Mouse (Mus musculus) right cerebral cortex, postnatal 14 days (tissue): ENCODE data around the gene Cdc16.
"Not testable (repeated sequence)": the region's sequence is repeated elsewhere in the genome, so short reads cannot be mapped to it uniquely, and the experiment has no call there.

Experiments used
- DNase-seq: peaks from one replicate; pipeline ENCODE4 v3.0.0; 2022

The Cdc16 gene

DNA sequence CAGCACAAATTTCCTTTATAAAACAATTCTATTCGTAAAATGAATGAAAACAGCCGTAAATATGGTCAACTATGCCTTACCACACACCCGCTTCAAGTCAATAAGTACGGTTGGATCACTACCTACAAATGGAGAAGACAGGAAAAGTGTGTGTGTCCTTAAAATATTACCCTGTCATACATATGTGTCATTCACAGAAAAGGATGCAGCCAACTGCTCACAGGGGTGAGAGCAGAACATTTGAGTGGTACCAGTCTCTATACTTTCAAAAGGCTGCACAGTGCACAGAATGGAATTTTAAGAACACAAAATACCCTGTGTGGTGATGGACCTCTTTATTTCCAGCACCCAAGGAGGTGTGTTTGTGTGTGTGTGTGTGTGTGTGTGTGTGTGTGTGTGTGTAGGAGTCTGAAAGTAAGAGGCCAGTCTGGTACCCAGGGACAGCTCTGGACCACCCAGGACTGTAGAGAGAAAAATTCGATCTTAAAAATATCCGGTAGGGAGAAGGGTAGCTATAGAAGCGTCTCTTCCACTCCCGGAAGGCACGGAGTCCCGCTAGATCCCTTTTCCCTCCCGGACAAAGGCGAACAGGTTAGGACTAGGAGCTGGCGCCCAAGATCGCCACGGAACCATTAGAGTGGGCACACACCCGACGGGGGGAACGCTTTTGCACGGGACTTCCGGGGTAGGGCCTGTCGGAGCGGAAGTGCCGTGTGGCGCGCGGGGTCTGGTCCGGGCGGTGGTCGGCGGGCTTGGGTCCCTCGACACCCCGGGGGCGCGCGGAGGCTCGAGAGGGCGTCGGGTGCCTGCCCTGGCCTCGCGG is at the start of gene Cdc16:
TSS of gene Cdc16 (plus strand) at position 695 of the 823 bp plus-strand sequence.
- peak; percentile 91 for DNase-seq

DNA sequence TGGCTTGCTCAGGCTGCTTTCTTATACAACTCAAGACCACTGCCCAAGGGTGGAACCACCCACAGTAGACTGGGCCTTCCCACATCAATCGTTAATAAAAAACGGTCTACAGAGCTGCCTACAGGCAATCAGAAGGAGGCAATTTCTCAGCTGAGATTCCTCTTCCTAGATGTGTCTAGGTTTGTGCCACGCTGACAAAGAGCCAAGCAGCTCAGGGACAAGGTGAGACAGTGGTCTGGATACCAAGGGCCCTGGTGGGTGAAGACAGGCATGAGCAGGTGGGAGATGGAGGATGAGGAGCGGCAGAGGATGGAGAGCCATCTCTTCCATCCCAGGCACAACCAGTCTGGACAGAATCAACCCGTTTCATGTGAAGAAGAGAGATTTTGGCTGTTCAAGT is 49.0 kb upstream of the Cdc16 start:
- DNase-seq = no peak

DNA sequence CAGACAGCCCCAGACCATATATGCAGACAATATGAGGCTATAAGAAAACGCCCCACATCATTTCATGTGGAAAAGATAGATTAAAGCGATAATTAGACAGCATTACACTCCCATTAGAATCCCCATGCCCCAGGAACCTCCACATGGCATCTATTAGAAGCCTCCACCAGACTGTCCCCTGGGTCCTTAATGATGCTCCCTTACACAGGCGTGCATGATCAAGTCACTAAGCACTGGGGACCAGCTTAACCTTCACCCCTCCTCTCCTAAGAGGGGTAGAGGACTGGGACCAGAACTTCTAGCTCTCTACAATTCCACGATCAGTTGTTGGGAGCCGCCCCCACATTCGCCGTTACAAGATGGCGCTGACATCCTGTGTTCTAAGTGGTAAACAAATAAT is 38.5 kb upstream of the Cdc16 start:
- DNase-seq = no peak

DNA sequence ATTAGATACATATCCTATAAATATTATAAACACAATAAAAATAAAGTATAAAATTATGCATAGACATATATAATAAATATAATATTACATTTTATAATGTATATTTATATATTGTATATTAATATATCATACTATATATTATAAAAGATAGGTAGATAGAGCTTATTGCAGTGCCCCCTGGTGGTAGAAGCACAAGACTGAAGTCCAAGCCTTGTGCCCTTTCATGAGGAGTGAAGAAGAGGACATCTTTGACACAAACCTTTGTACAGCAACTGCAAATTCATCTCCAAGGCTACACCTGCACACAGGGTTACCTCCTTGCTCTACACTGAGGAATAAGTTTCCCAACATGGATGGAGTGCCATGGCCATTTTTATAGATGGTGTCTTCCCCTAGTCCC is 31.8 kb upstream of the Cdc16 start:
- peak; percentile 45 for DNase-seq

DNA sequence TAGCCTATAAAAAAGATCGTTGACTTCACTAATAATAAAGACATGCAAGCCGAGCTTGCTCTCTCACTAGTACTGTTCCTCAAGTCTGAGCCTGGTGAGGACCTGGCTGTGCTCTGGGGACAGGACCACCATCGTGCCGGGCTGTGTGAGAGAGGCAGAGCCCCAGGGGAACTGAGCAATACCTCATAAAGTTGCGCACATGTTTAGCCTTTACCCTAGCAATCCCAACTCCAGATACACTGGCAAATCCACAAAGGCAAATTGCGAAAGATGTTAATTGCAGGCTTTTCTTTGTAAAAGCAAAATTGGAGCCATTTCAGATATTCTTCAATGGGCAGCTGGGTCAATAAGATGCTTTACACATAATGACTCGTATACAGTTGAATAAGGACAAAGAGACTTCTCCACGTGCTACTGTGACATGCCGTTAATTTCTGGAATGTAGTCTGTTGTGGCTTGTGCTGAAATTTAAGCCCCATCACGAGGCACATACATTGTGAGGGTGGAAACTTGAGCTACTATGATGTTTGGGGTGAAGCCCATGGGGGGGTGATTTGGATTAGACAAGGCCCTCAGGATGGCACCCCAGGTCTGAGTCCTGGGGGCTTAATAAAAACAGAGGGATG is 29.9 kb upstream of the Cdc16 start:
- no peak for DNase-seq

DNA sequence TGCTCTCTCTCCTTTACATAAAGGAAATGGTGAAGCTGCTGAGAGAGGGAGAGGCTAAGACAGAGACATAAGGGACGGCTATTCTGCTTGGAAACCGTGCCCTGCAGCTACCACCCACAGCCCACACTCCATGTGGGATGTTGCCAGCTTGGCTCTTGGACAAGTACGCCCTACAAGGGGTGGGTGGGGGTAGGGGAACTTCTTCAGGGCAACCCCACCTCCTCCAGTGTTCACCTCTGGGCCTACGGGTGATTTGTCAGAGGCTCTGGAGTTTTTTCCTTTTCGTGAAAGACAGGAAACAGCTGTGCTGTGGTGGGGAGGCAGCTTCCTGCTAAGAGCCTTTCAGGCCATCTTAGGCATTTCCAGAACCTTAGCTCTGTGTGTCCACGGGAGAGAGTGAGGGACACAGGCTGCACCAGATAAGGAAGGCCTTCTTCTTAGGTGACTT is 17.1 kb upstream of the Cdc16 start:
- peak; percentile 28 for DNase-seq

DNA sequence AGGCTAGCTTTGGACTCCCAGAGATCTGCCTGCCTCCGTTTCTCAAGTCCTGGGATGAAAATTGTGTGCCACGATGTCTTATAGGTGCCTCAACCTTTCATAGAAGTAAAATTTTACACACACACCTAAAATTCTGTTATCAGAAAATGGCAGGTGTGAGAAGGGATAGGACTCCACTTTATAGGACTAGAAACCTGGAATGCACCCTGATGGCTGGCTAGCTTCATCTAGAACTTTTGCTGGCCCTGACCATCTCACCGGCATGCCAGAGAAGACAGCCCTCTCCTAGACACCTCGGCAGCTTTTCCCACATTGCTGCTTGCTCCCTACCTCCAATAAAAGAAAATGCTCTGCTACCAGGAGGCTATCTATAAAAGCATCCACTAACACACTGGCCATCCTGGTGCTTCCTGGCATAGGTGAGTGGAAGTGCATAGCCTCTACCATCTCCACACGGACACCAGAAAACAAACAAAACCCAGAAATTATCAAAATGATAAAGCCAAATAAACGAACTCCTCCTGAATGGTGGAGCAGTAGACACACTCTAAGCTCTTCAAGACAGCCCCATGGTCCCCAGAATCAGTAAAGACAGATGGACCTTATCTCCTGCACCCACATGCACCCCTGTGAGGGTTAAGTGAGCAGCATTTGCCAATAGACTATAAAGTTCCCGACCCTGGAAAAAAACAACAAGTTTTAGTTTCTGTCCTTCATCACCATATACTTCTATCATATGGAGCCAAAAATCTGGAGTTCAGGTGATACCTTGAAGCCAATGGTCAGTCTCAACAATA is 16.5 kb upstream of the Cdc16 start:
- no peak for DNase-seq

DNA sequence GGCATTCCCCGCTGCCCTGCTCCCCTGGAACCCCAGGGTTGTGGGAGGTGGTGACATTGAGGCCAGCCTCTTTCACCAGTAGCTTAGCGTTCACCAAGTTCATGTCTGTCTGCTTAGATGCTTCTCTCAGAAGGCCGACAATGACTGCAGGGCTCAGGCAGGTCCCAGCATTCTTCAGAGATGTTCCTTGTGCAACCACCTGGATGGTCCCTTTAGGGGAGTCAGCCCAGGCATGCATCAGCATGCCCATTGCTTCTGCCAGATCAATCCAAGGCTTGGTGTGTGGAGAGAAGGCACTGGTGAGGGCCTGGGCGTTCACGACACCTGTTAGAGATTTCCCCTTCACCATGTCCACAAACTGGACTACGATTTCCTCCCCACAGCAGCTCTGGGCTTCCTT is 11.3 kb upstream of the Cdc16 start:
- not testable (repeated sequence) for DNase-seq

DNA sequence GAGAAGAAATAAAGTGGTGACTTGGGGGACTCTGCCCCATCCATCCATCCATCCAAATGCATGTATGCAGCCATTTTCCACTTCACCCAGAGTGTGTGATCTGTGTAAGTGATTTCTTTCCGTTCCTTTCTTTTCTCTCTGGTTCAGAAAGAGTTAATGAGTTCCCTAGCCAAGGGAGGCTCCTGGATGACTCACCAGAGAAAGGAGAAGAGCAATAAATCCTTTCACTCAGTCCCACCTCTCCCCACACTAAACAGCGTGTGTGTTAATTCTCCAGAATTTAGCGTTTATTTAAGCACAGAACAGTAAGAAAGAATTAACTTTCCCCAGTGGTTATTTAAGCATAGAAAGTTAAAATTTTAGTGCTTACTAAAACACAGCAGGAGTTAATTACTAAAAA is 9.8 kb upstream of the Cdc16 start:
- no peak for DNase-seq

DNA sequence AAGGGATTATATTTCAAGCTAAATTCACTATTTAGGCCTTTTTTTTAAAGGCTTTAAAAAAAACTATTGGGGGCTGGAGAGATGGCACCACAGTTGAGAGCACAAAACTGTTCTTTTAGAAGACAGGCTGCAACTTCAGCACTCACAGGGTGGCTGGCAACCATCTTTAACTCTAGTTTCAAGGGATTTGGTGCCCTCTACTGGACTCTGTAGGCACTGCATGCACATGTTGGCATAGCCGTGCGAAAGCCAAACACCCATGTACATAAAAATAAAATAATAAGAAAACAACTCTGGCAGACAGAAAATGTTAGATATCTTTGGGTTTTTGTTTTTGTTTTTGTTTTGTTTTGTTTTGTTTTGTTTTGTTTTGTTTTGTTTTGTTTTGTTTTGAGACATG is 3.8 kb upstream of the Cdc16 start:
- DNase-seq = peak; percentile 81

DNA sequence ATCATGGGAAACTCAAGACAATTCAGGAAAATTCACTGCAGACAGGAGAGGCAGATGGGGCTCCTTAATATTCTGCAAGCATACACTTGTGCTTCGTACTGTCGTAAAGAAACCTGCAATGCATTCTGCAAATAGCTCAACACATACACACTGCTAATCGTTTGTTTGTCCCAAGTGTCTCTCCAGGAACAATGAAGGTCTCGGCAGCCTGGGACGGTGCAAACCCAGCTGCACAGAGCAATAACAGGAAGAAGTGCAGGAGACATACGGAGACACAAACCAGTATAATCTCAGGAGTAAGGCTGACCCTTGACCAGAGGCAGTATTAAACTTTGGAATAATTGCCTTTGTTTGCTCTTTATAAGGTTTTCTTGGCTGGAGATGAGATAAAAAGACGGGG is 996 bp upstream of the Cdc16 start:
- no peak for DNase-seq

DNA sequence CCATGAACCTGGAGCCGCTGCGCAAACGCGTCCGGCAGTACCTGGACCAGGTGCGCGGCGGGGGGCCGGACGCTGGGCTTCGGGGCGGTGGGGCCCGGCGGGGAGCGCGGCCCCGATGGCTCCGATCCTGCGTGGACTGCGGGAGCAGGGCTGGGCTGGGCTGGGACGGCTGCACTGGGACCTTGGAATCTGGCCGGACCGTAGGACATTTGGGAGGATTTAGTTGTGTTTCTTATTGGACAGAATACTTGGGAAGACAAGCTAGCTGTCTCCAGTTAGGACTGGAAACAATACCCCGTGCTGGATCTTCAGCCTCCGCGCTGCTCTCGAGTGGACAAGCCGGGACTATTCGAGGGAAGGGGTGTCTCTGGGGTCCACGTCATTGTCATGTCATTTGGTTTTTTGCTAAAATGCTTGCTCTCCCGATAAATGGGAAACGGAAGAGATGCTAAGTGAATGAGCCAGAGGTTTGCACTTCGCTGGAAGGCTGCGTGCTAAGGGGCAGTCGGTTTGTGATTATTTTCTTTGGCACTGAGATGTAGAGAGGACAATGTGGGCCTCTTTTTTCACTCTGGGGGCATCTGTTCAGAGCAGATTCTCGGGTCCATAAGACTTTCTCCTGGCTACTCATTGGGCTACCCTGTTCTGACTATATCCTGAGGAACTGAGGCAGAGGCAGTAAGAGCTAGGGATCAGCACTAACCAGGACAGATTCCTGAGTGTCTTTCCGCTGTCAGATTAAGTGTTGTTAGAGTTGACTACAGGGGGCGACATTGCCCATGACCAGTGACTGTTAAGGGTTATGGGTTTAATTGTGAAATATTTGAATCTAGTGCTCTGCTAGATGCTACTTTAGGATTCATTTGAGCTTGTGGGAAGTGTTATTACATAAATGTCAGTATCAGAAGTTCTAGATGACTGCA is 590 bp downstream of the Cdc16 start:
- no peak for DNase-seq

DNA sequence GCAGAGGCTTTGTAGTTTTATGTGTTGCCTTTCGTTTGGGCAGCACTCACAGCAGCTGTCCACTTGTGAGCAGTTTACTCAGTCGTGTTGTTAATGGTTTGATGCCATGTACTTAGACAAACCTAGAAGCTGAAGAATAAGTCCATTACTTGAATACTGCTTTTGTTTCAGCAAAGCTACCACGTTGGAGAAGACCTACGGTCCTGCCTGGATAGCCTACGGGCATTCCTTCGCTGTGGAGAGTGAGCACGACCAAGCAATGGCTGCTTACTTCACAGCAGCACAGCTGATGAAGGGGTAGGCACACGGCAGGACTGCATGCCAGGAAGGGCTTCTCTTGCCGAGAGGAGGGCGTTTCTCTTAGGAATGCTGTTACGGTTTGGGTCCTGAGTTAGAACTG is 11.7 kb downstream of the Cdc16 start:
- no peak for DNase-seq

DNA sequence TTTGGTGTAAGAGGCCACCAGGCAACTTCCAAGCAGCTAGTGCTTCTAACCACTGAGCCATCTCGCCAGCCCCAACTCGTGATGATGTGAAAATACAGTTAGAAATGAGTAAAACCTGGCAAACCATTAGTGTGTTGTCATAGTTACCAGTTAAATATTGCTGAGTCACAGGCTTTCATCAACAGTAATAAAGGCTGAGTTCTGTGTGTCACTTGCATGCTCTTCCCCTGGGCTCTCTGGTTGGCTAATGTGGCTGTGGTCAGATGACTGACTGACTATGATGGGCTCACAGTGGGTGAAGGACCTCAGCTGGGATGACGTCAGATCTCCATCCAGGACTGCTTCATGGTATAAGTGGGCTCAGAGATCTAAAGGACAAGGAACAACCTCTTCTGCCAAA is 23.1 kb downstream of the Cdc16 start:
- no peak for DNase-seq

DNA sequence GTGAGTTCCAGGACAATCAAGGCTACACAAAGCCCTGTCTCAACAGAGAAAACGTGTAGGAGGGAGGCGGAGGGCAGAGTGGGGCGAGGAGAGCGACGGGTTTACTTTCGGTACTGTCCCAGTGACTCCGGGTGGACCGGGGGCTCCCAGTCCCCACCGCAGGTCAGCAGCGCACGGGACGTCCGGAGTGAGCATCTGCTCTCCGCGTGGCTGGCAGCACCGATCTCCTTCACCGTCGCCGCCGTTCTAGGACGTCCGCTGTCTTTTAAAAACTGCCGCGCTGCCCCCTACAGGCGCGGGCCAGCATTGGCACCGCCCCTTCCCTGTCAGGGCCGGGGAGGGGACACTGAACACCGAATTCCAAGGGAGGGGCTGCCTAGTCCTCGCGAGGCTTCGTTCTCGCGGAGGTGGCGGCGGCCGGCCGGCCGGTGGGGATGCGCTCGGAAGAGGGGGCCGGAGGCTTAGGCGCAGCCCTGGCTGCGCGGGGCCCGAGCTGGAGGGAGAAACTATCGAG is 27.8 kb downstream of the Cdc16 start, which contains the start of gene Upf3a:
TSS of gene Upf3a (plus strand) at position 366 of the 514 bp plus-strand sequence.
- peak; percentile 88 for DNase-seq

DNA sequence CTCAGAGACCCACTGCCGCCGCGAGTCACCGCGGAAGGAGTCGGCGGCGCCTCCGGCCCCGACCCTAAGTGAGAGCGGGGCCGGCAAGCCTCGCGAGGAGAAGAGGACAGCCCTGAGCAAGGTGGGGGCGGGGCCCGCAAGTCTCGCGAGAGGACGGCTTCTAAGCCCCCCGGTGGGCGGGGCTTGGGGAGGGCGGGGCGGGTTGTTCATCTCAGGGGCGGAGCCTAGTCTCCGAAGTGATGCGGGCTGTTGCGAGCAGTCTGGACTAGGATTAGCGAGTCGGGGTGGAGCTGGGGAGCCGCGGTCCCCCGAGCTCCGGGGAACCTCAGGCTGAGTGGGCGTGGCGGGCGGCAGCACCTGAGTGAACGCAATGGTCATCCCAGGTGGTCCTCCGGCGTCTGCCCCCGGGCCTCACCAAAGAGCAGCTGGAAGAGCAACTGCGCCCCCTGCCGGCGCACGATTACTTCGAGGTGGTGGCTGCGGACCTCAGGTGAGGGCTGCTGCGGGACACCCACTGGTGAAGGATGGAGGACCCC is 28.4 kb downstream of the Cdc16 start:
- DNase-seq = peak; percentile 99

DNA sequence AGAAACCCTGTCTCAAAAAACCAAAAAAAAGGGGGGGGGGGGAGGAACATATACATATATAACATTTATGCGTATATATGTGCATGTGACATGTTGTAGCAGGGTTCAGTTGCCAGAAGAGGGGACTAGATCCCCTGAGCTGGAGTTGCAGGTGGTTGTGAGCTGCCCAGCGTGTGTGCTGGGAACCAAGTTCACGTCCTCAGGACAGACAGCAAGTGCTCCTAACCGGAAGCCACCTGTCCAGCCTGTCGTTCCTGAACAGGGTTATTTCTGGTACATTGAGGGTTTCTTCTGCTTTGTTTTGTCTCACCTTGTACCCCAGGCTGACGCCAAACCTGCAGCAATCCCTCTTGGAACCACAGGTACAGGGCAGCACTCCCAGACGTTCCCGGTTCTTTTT is 32.1 kb downstream of the Cdc16 start:
- no peak for DNase-seq

DNA sequence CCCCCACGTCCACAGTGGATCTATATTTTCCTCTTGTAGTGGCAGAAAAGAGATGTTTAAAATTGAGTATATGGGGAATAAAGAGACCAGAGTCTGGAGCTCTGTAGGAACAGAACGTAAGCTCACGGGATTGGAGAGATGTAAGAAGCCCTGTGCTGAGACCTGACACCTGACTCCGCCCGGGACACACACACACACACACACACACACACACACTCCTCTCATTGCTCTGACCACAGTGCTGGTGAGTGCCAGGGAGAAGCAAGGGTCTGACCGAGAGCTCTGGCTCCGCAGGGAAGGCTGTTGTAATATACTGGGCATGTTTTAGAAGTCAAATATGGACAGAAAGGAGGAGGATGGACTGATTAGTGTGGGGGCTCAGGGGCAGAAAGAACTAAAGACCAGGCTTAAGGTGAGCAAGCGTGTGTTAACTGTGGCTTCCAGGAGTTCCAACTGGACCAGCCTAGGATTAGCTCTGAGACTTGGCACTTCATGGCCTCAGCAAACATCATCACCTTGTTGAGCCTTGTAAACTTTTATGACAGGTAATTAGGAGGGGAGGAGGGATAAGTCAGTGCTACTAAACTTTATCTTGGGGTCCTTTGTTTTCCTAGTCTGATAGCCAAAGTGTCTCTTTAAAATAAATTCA is 35.7 kb downstream of the Cdc16 start:
- DNase-seq = no peak

DNA sequence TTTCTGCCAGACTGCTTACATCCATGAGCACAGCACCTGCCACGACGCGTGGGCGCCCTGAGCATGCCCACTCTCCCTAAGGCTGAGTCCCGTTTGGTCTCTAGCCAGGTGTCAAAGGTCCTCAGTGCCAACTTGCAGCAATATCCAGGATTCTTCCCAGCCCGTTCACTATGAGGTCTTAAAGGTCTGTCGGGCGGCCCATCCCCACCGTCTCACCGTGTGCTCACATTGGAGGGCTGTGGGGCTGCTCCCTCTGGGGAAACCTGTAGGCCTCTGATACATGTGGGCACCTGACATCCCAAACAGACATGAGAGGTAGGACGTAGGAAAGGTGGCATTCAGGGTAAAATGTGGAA is 36.2 kb downstream of the Cdc16 start:
- no peak for DNase-seq

DNA sequence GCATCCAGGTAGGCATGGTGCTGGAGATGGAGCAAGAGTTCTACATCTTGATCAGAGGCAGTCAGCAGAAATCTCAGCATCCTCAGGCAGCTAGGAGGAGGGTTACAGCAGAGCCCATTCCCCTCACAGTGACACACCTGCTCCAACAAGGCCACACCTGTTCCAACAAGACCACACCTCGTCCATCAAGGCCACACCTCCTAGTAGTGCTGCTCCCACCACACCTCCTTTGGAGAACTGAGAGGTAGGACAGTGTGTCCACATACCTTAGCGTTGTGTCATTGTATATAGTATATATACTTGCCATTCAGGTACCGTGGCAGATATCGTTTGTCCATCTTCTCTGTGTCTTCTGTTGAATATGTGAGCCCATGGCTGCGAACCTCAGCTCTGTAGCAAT is 40.2 kb downstream of the Cdc16 start:
- no peak for DNase-seq

DNA sequence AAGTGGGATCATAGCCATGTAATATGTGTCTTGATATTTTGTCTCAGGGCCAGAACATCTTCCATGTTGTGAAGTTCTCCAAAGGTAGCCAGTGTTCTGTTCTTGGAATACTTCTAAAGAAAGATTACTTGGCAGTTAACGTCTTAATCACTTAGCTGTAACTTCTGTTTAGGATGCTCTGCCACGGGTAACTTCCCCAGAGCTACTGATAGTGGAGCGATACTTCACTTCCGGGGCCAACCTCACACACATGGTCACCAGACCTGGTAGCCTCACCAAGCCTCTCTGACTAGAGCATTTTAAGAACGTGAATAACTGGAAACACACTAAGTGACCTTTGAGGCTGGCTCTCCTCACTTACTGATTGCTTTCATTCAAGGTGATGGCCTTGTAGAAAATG is 42.1 kb downstream of the Cdc16 start:
- no peak for DNase-seq
